Mouse (Mus musculus): ENCODE measurements around the gene D430042O09Rik.

DNA sequence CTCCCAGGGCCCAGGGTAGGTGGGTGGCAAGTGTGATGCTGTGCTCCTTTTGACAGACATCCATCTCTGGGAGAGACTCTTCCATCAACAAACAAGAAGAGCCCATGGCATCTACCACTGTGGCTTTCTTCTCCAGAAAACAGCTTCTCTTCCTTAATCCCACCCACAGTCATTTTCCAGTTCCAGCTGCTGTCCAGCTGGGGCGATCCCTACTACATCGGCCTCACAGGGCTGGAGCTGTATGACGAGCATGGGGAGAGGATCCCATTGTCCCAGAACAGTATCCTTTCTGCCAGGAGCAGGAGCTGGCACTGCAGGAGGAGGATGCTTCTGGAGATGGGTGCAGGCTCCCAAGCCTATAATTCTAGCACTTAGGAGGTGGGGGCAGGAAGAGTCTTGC lies 160.9 kb downstream of the D430042O09Rik start:
- TF ChIP-seq MYOG (IDR thresholded peaks at IDR 0.05; ENCODE audit: control insufficient read depth in 1 of 3, insufficient read depth in 1 of 3, insufficient read length in 2 of 3, low read depth in 2 of 3) = no peak
- no peak for TF ChIP-seq USF1 (IDR thresholded peaks at IDR 0.05; ENCODE audit: low read depth)
- no peak for TF ChIP-seq POLR2A (IDR thresholded peaks at IDR 0.05; ENCODE audit: insufficient read length, low read depth)
- no peak for TF ChIP-seq SRF (IDR thresholded peaks at IDR 0.05; ENCODE audit: control insufficient read depth, insufficient read length, low read depth)
- no peak for TF ChIP-seq TCF3 (IDR thresholded peaks at IDR 0.05; ENCODE audit: insufficient read length, low read depth)
- no peak for TF ChIP-seq MAX (IDR thresholded peaks at IDR 0.05; ENCODE audit: low read depth)
- no peak for TF ChIP-seq REST (IDR thresholded peaks at IDR 0.05; ENCODE audit: insufficient read depth, insufficient read length)
